Mouse (Mus musculus) liver, adult (tissue): ENCODE measurements around the gene Map2.

Source experiments
- GATA4 ChIP-seq: IDR thresholded peaks from 2 replicates; pipeline ENCODE4 v1.6.1; 2014; ENCODE audit warnings: mild to moderate bottlenecking, low read length; ENCODE audit not compliant: insufficient replicate concordance

Gene Map2

GRCm38 (mm10) chr1:66175041-66175665 is at the start of gene Map2:
Map2 (plus strand) TSS chr1:66175273.
- no peak for TF ChIP-seq GATA4

GRCm38 (mm10) chr1:66133014-66133413 is 42.1 kb upstream of the Map2 start:
- no peak for TF ChIP-seq GATA4

- TF ChIP-seq GATA4: no peak
These were observed 39.7 kb upstream of the Map2 start for GRCm38 (mm10) chr1:66135324-66135723.

- TF ChIP-seq GATA4: no peak
These were observed 34.4 kb upstream of the Map2 start for GRCm38 (mm10) chr1:66140686-66141085.

GRCm38 (mm10) chr1:66145180-66145579 is 29.9 kb upstream of the Map2 start:
- TF ChIP-seq GATA4: no peak

- no peak for TF ChIP-seq GATA4
These were observed 26.1 kb upstream of the Map2 start for GRCm38 (mm10) chr1:66148825-66149514.

- TF ChIP-seq GATA4: no peak
These were observed 24.3 kb upstream of the Map2 start for GRCm38 (mm10) chr1:66150806-66151205.

- TF ChIP-seq GATA4: no peak
These were observed 17.9 kb upstream of the Map2 start for GRCm38 (mm10) chr1:66157135-66157534.

DNA sequence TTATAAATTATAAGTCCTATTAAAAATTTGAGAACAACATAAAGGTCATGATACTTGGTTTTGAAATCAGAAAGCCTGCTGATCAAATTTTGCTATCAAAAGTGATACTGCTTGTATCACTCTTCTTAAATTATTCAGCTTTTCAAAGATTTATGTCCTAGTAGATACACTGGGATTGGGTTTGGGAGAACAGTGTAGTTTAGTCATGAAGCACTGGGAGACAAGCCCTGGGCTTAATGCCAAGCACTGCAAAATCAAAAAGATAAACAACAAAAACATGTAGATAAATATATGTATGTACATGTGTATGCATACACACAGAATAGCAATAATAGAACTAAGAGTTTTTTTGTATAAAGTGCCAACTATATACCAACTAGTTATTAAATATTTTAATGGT is 17.5 kb upstream of the Map2 start:
- no peak for TF ChIP-seq GATA4

- no peak for TF ChIP-seq GATA4
These were observed 10.4 kb upstream of the Map2 start for GRCm38 (mm10) chr1:66164648-66165047.

GRCm38 (mm10) chr1:66168722-66169121 is 6.4 kb upstream of the Map2 start:
- TF ChIP-seq GATA4: no peak

DNA sequence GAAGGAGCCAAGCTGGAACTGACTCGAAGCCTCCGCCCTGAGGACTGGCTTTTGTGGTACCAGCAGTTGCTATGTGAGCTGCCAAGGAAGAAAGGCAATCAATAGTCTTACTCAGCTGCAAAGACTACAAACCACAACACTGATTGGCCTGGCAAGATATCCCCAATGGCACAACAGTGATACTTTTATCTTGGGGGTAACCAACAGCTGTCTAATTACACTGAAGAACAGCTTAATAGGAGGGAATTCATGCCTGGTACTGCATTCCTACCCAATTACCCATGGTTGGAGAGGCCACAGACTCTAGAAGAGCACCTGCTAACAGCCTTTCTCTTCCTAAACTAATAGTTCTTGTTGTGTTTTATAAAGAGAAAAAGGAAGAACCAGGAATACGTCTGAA is 2.9 kb upstream of the Map2 start:
- TF ChIP-seq GATA4: no peak

DNA sequence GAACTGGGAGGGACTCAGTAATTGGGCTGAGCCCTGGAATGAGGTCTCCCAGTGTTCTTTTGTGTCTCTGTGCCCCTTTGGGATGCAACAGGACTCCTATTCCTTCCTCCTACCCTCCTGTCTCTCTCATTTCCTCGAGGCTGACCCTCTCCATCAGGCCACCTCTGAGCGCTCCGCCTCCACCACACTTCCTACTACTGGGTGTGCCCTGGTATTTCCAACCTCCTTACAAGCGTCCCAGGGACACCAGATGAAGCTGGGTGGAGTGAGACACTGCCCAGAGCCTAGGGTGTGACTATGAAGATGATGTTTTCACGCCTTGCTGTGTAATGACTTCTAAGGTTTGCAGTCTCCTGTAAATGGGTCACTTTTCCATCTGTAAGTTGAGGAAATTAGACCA is 1.4 kb upstream of the Map2 start:
- no peak for TF ChIP-seq GATA4

- no peak for TF ChIP-seq GATA4
These were observed 1.2 kb downstream of the Map2 start for GRCm38 (mm10) chr1:66176012-66176837.

- TF ChIP-seq GATA4: no peak
These were observed 1.7 kb downstream of the Map2 start for GRCm38 (mm10) chr1:66176838-66177105.

DNA sequence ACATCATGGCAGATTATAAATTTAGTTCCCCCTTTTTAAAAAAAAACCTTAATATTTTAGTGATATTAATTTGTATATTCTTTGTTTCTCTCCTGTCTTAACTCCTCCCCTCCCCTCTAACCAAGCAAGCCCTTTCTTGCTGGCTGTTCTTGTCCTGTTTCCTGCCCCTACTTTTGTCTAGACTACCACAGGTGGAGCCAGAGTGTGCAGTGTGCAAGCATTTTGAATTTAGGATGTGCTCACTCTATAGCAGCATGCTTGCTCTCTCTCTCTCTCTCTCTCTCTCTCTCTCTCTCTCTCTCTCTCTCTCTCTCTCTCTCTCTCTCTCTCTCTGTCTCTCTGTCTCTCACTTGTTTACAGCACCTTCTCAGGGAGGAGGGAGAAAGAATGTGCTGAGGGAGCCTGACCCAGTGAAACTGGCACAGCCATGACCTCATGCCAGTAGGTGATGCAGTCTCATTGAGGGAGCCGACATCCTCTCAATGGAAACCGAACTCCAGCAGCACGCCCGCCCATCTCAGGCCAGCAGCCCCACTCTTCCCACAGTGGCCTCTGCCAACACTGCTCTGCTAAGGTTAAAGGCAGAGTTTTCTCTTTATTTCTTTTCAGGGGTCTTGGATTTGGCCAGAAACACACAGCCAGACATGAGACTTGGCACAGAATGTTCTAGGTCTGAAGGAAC is 2.6 kb downstream of the Map2 start:
- no peak for TF ChIP-seq GATA4
